Mouse (Mus musculus): ENCODE data around the gene Rcn1. TPM values are rescaled to one million over a fixed set of nuclear protein-coding genes. Genes with fewer than 3 reads are reported as not detected.

Rcn1 gene
- polyA plus RNA-seq, 1 experiment from 2014 or later: 127 TPM

DNA sequence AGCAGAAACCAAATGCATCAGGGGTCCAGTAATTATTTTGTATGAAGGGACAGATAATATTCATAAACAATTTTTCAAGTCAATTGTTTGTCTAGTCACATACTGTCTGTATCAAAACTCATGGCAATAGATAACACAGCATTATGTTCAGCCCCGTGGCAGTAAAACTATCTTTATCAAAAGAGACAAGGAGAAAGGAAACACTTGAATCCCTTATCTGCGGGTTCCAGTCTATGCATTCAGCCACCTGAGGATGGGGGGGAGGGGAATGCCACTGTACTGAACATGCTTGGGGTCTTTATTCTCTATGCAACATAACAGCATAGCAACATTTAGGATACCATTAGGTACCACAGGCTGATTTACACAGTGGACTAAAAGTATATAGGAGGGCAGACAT is 15.2 kb upstream of the Rcn1 start:
- H3K4me2 ChIP-seq (ENCODE audit: low read length): no peak overlapping the region
- H3K27ac ChIP-seq (replicated peaks in 1 of 2; ENCODE audit: control insufficient read depth in 1 of 2, insufficient read depth in 1 of 2, low read depth in 2 of 2, low read length in 2 of 2): no peak overlapping the region
- no peak overlapping the region for H3K4me3 ChIP-seq (ENCODE audit: control insufficient read depth in 1 of 2, insufficient read depth in 1 of 2, low read depth in 1 of 2, low read length in 2 of 2)
- peaks cover 0 to 5% of the 10 kb centered on the region in 2 experiments; a peak in 2 of 4 replicates for H3K4me1 ChIP-seq (ENCODE audit: control insufficient read depth in 2 of 2, insufficient read depth in 2 of 2, low read length in 2 of 2)
- 15% methylated on average over 2 of the region's 2 CpGs for WGBS
- no peaks in the 10 kb centered on the region for H3K9me3 ChIP-seq (ENCODE audit: control insufficient read depth, low read length)
- no peaks in the 10 kb centered on the region; the same call in 1 of the 2 replicates for H3K27me3 ChIP-seq (ENCODE audit: control insufficient read depth, insufficient read depth, low read length)
- no peaks in the 10 kb centered on the region for H3K36me3 ChIP-seq (ENCODE audit: control insufficient read depth, insufficient read depth, low read length)
- no peak for ATAC-seq (ENCODE audit: insufficient number of reproducible peaks, insufficient read depth, low FRiP score, low read depth)
- no peak overlapping the region for H3K9ac ChIP-seq (ENCODE audit: low read length)

DNA sequence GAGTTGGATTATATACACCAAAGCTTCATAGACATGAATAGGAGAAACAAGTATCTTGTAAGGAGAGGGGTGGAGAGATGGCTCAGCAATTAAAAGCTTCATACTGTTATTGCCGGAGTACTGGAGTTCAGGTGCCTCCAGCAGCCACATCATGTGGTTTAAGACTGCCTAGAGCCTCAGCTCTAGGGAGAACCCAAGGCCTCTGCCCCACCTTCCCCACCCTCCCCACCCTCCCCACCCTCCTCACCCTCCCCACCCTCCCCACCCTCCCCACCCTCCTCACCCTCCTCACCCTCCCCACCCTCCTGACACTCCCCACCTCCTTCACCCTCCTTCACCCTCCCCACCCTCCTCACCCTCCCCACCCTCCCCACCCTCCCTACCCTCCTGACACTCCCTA is 10.1 kb upstream of the Rcn1 start:
- Histone ChIP-seq H3K4me2 (ENCODE audit: low read length) (no peak overlapping the region), H3K9me3 (ENCODE audit: control insufficient read depth, low read length) (no peaks in the 10 kb centered on the region), H3K27ac (replicated peaks in 1 of 2; ENCODE audit: control insufficient read depth in 1 of 2, insufficient read depth in 1 of 2, low read depth in 2 of 2, low read length in 2 of 2) (no peak overlapping the region), H3K9ac (ENCODE audit: low read length) (no peak overlapping the region), H3K4me3 (ENCODE audit: control insufficient read depth in 1 of 2, insufficient read depth in 1 of 2, low read depth in 1 of 2, low read length in 2 of 2) (no peak overlapping the region), H3K36me3 (ENCODE audit: control insufficient read depth, insufficient read depth, low read length) (no peaks in the 10 kb centered on the region), H3K27me3 (ENCODE audit: control insufficient read depth, insufficient read depth, low read length) (no peaks in the 10 kb centered on the region; the same call in 1 of the 2 replicates), H3K4me1 (ENCODE audit: control insufficient read depth in 2 of 2, insufficient read depth in 2 of 2, low read length in 2 of 2) (peaks cover 2% of the 10 kb centered on the region in 2 experiments; a peak in 2 of 4 replicates)
- WGBS: 94% methylated on average over 1 of the region's 1 CpGs
- no peak for ATAC-seq (ENCODE audit: insufficient number of reproducible peaks, insufficient read depth, low FRiP score, low read depth)

DNA sequence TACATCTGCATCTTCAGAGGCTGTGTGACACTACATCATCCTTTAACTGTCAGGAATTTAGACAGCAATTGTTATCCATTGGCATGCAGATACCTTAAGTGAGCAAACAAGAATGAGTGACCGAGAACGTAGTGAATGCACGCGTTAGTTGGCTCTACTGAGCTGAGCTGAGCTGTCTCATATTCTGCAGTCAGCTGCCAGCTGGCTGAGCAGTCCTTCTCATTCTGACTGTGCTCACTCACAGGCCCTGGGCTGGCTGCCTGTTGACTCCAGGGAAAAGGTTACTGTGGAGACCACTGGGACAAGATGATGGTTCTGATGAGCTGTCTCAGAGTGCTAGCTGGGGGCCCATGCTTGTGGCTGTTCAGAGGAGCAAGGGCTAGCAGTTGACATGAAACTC is 9.4 kb upstream of the Rcn1 start:
- no peaks in the 10 kb centered on the region; the same call in 1 of the 2 replicates for H3K27me3 ChIP-seq (ENCODE audit: control insufficient read depth, insufficient read depth, low read length)
- no peak overlapping the region for H3K9ac ChIP-seq (ENCODE audit: low read length)
- H3K4me3 ChIP-seq (ENCODE audit: control insufficient read depth in 1 of 2, insufficient read depth in 1 of 2, low read depth in 1 of 2, low read length in 2 of 2): no peak overlapping the region
- ATAC-seq (ENCODE audit: insufficient number of reproducible peaks, insufficient read depth, low FRiP score, low read depth): no peak
- no peaks in the 10 kb centered on the region for H3K9me3 ChIP-seq (ENCODE audit: control insufficient read depth, low read length)
- peaks cover 2% of the 10 kb centered on the region in 2 experiments; a peak in 2 of 4 replicates for H3K4me1 ChIP-seq (ENCODE audit: control insufficient read depth in 2 of 2, insufficient read depth in 2 of 2, low read length in 2 of 2)
- no peak overlapping the region for H3K27ac ChIP-seq (replicated peaks in 1 of 2; ENCODE audit: control insufficient read depth in 1 of 2, insufficient read depth in 1 of 2, low read depth in 2 of 2, low read length in 2 of 2)
- no peak overlapping the region for H3K4me2 ChIP-seq (ENCODE audit: low read length)
- WGBS: 42% methylated on average over 4 of the region's 4 CpGs
- H3K36me3 ChIP-seq (ENCODE audit: control insufficient read depth, insufficient read depth, low read length): no peaks in the 10 kb centered on the region

DNA sequence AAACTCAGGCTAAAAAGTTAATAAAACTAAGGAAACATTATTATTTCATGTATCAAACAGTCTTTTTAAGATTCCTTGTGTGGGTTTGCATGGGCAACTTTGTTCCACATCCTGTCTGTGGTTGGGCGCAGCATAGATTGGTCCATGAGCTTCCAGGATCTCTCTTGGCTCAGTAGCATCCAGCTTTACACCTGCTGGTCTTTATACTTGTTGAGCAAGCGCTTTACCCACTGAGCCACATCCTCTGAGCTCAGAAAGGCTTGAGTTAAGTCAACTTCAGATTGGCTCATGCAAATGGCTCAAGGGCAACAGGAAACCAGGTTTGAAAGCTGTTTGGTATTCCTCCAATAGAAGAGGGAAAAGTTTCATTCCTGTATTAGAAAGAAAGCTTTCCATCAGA is 3.1 kb upstream of the Rcn1 start:
- Histone ChIP-seq H3K36me3 (ENCODE audit: control insufficient read depth, insufficient read depth, low read length) (no peaks in the 10 kb centered on the region), H3K4me2 (ENCODE audit: low read length) (no peak overlapping the region)

DNA sequence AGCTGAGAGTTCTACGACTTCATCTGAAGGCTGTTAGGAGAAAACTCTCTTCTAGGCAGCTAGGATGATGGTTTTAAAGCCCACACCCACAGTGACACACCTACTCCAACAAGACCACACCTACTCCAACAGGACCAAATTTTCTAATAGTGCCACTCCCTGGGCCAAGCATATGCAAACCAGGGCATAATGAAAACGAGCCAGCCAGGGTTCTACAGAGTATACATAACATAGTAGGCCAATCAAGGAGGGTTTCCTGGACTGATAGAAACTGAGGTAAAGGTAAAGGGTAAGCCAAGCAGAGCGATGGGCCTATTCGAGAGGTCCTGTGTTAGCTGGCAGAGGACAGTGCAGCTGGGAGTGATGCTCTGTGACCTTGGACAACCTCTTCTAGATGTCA is 1.4 kb upstream of the Rcn1 start:
- WGBS: 81% methylated on average over 4 of the region's 4 CpGs
- peaks cover 6% of the 10 kb centered on the region; the same call in 1 of the 2 replicates for H3K36me3 ChIP-seq (ENCODE audit: control insufficient read depth, insufficient read depth, low read length)
- H3K27ac ChIP-seq (replicated peaks in 1 of 2; ENCODE audit: control insufficient read depth in 1 of 2, insufficient read depth in 1 of 2, low read depth in 2 of 2, low read length in 2 of 2): no peak overlapping the region
- H3K4me1 ChIP-seq (ENCODE audit: control insufficient read depth in 2 of 2, insufficient read depth in 2 of 2, low read length in 2 of 2): peaks cover 18 to 32% of the 10 kb centered on the region in 2 experiments
- no peaks in the 10 kb centered on the region for H3K27me3 ChIP-seq (ENCODE audit: control insufficient read depth, insufficient read depth, low read length)
- no peak for ATAC-seq (ENCODE audit: insufficient number of reproducible peaks, insufficient read depth, low FRiP score, low read depth)
- H3K4me3 ChIP-seq (ENCODE audit: control insufficient read depth in 1 of 2, insufficient read depth in 1 of 2, low read depth in 1 of 2, low read length in 2 of 2): no peak overlapping the region
- no peaks in the 10 kb centered on the region for H3K9me3 ChIP-seq (ENCODE audit: control insufficient read depth, low read length)
- no peak overlapping the region for H3K9ac ChIP-seq (ENCODE audit: low read length)
- no peak overlapping the region for H3K4me2 ChIP-seq (ENCODE audit: low read length)

More for the DNA sequence above, 3.1 kb upstream of the Rcn1 start:
- H3K4me3 ChIP-seq (ENCODE audit: control insufficient read depth in 1 of 2, insufficient read depth in 1 of 2, low read depth in 1 of 2, low read length in 2 of 2): no peak overlapping the region
- peaks cover 8 to 17% of the 10 kb centered on the region in 2 experiments for H3K4me1 ChIP-seq (ENCODE audit: control insufficient read depth in 2 of 2, insufficient read depth in 2 of 2, low read length in 2 of 2)
- H3K9ac ChIP-seq (ENCODE audit: low read length): no peak overlapping the region
- no peak overlapping the region for H3K27ac ChIP-seq (replicated peaks in 1 of 2; ENCODE audit: control insufficient read depth in 1 of 2, insufficient read depth in 1 of 2, low read depth in 2 of 2, low read length in 2 of 2)
- ATAC-seq (ENCODE audit: insufficient number of reproducible peaks, insufficient read depth, low FRiP score, low read depth): no peak
- no peaks in the 10 kb centered on the region for H3K27me3 ChIP-seq (ENCODE audit: control insufficient read depth, insufficient read depth, low read length)
- WGBS: 89% methylated on average over 2 of the region's 2 CpGs
- H3K9me3 ChIP-seq (ENCODE audit: control insufficient read depth, low read length): no peaks in the 10 kb centered on the region

DNA sequence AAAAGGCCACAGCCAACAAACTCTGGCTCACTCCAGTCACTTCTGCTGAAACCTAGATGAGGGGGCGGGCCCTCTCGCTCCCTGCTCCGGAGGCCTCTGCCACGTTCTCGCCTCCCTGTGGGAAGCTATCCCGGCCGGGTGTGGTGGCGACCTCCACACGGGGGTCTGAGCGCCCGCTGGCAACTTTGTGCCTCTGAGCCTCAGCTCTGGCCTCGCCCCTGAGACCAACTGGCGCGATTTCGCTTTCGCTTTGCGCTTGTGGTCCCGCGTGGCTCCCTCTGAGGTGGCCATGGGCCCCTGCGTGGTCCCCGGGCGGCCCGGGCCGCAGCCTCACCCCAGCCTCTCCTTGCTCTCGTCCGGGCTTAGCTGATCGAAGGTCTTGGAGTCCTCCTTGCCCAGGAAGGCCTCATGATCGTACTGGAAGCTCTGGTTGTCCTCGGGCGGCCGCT is 459 bp downstream of the Rcn1 start:
- WGBS: 0% methylated on average over 31 of the region's 31 CpGs
- Histone ChIP-seq H3K4me2 (ENCODE audit: low read length) (peak overlapping the region; percentile 73), H3K9me3 (ENCODE audit: control insufficient read depth, low read length) (no peaks in the 10 kb centered on the region), H3K4me1 (ENCODE audit: control insufficient read depth in 2 of 2, insufficient read depth in 2 of 2, low read length in 2 of 2) (peaks cover 18 to 35% of the 10 kb centered on the region in 2 experiments), H3K9ac (ENCODE audit: low read length) (peak overlapping the region; percentile 92), H3K27ac (replicated peaks in 1 of 2; ENCODE audit: control insufficient read depth in 1 of 2, insufficient read depth in 1 of 2, low read depth in 2 of 2, low read length in 2 of 2) (peak overlapping the region; percentile 92 to 94), H3K36me3 (ENCODE audit: control insufficient read depth, insufficient read depth, low read length) (peaks cover 19% of the 10 kb centered on the region), H3K4me3 (ENCODE audit: control insufficient read depth in 1 of 2, insufficient read depth in 1 of 2, low read depth in 1 of 2, low read length in 2 of 2) (peak overlapping the region; percentile 71 to 85), H3K27me3 (ENCODE audit: control insufficient read depth, insufficient read depth, low read length) (no peaks in the 10 kb centered on the region)
- peak; percentile 49 for ATAC-seq (ENCODE audit: insufficient number of reproducible peaks, insufficient read depth, low FRiP score, low read depth)

DNA sequence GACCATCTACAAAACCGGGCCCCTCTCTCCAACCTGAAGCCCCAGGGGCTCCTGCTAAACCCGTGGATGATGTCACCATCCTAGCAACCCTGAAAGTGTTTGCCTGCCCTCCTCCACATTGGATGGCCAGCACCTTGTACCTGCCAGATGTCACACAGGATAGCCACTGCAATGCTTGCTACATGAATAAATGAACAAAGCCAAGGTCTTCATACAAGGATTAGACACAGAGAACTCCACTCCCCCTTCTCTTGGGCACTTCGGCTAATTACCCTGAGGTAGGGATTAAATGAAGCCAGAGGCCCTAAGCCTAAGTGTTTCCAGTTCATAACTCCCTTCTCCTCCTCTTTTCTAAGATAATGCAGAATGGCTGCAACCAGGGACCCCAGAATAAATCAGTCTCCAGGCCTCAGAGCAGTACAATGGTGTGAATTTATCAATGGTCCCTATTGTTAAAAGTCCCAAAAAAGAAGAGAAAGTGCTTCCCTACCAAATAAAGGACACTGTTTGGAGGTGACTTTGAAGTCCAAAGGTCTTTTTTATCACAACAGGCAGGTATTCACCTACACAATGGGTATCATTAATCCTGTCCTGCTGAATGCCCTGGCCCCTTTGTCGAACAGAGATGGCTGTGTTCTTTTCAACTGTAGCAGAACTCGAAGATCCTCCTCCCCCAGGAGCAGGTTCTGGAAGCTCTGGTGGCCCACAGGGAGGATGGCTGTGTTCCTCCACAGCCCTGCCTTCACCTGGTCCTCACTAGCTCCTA is 1.5 kb downstream of the Rcn1 start:
- Histone ChIP-seq H3K27me3 (ENCODE audit: control insufficient read depth, insufficient read depth, low read length) (no peaks in the 10 kb centered on the region), H3K9ac (ENCODE audit: low read length) (peak overlapping the region; percentile 92), H3K36me3 (ENCODE audit: control insufficient read depth, insufficient read depth, low read length) (peaks cover 29% of the 10 kb centered on the region), H3K4me1 (ENCODE audit: control insufficient read depth in 2 of 2, insufficient read depth in 2 of 2, low read length in 2 of 2) (peaks cover 18 to 39% of the 10 kb centered on the region in 2 experiments), H3K27ac (replicated peaks in 1 of 2; ENCODE audit: control insufficient read depth in 1 of 2, insufficient read depth in 1 of 2, low read depth in 2 of 2, low read length in 2 of 2) (peak overlapping the region in 1 of 2 experiments; percentile 92; a peak in 1 of 4 replicates), H3K4me3 (ENCODE audit: control insufficient read depth in 1 of 2, insufficient read depth in 1 of 2, low read depth in 1 of 2, low read length in 2 of 2) (peak overlapping the region; percentile 71 to 85), H3K4me2 (ENCODE audit: low read length) (peak overlapping the region; percentile 73), H3K9me3 (ENCODE audit: control insufficient read depth, low read length) (no peaks in the 10 kb centered on the region)
- no peak for ATAC-seq (ENCODE audit: insufficient number of reproducible peaks, insufficient read depth, low FRiP score, low read depth)
- WGBS: 27% methylated on average over 5 of the region's 5 CpGs

Measured in heart, embryonic 14.5 days (tissue).